Comparison of ENCODE assay signal across 21 mouse cellular contexts in the genomic region with DNA sequence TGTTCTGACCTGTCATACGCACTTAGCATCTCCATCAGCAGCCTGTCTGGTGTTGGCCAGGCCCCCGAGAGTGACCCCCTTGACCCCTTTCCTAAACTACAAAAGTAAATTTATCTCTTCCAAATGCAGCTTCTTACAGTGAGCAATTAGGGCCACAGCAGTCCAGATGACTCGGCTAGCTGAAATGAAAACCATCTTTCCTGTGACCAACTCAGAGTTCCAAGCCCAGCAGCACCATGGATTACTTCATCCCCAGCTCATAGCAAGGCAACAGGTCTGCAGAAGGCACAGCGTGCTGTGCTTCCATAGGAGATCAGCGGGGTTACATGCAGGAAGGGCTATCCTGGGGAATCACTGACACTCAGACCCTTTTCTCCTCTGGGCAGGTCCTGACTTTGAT. TPM values are rescaled to one million over a fixed set of nuclear protein-coding genes. Genes with fewer than 3 reads are reported as not detected.
"Had no signal": no experiment of that assay in that cellular context is flagged by ENCODE, and none has a peak within 500 bp of the region (broad histone marks: within the 10 kb centered on the region; RNA-seq: fewer than 3 reads in every experiment).

No protein-coding gene starts in this region.

- H3K4me3 ChIP-seq: kidney, embryonic 15.5 days; left cerebral cortex, adult 2 months; liver, embryonic 13.5 days; midbrain, embryonic 12.5 days; midbrain, embryonic 15.5 days; neural tube, embryonic 12.5 days; neural tube, embryonic 15.5 days; stomach, embryonic 15.5 days had no signal

- DNase-seq: kidney, postnatal 10 days; kidney, postnatal 36 days; layer of hippocampus, postnatal 36 days; liver, embryonic 13.5 days; lung, adult 2 months; lung, postnatal 14 days; lung, postnatal 4 days; right cerebral cortex, adult 18-20 months; right cerebral cortex, postnatal 25 days; spleen, adult 18-20 months; thymus, adult 18-20 months; thymus, postnatal 36 days had no signal

- H3K4me2 ChIP-seq: kidney, embryonic 15.5 days; liver, embryonic 13.5 days; midbrain, embryonic 12.5 days; midbrain, embryonic 15.5 days; neural tube, embryonic 12.5 days; neural tube, embryonic 15.5 days; stomach, embryonic 15.5 days had no signal

- ATAC-seq: midbrain, embryonic 15.5 days had no signal

- H3K27ac ChIP-seq: kidney, embryonic 15.5 days; left cerebral cortex, adult 2 months; liver, embryonic 13.5 days; midbrain, embryonic 12.5 days; midbrain, embryonic 15.5 days; neural tube, embryonic 12.5 days; neural tube, embryonic 15.5 days; stomach, embryonic 15.5 days had no signal

- H3K9ac ChIP-seq: kidney, embryonic 15.5 days; liver, embryonic 13.5 days; midbrain, embryonic 12.5 days; midbrain, embryonic 15.5 days; neural tube, embryonic 12.5 days; neural tube, embryonic 15.5 days; stomach, embryonic 15.5 days had no signal

- H3K9me3 ChIP-seq: kidney, embryonic 15.5 days; midbrain, embryonic 12.5 days; midbrain, embryonic 15.5 days; neural tube, embryonic 12.5 days; neural tube, embryonic 15.5 days; stomach, embryonic 15.5 days had no signal

- H3K27me3 ChIP-seq: kidney, embryonic 15.5 days; liver, embryonic 13.5 days; midbrain, embryonic 12.5 days; midbrain, embryonic 15.5 days; neural tube, embryonic 12.5 days; neural tube, embryonic 15.5 days; stomach, embryonic 15.5 days had no signal

- H3K36me3 ChIP-seq: kidney, embryonic 15.5 days; liver, embryonic 13.5 days; midbrain, embryonic 12.5 days; midbrain, embryonic 15.5 days; neural tube, embryonic 12.5 days; neural tube, embryonic 15.5 days; stomach, embryonic 15.5 days had no signal

- H3K4me1 ChIP-seq: kidney, embryonic 15.5 days; liver, embryonic 13.5 days; midbrain, embryonic 12.5 days; midbrain, embryonic 15.5 days; neural tube, embryonic 12.5 days; neural tube, embryonic 15.5 days; stomach, embryonic 15.5 days had no signal

RNA-seq across cellular contexts. Expression of a gene that starts 45.0 kb away (rescaled TPM):
- total RNA-seq: megakaryocyte progenitor cell, adult 5-6 weeks; megakaryocyte-erythroid progenitor cell, adult 5-6 weeks had no signal
